Mouse (Mus musculus): ENCODE measurements around the gene Atf5.

DNA sequence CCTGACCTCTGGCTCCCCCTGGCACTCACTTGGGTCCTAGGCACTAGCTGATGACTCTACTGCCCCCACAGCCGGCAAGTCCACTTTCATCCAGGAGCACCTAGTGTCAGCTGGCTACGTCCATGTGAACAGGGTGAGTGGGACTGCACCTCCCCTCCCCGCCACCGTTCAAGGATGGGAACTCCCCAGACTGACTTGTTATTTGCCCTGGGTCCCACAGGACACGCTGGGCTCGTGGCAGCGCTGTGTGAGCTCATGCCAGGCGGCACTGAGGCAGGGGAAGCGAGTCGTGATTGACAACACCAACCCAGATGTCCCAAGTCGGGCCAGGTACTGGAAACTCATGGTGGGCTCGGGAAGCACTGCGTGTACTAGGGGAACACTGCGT, 45.0 kb upstream of the Atf5 start:
- TF ChIP-seq CTCF (IDR thresholded peaks at IDR 0.05; ENCODE audit: low read depth, low read length) (no peak), EP300 (IDR thresholded peaks at IDR 0.05; ENCODE audit: insufficient read depth, low read depth, low read length) (no peak), POLR2A (IDR thresholded peaks at IDR 0.05; ENCODE audit: insufficient read depth, low read length) (no peak)
